Mouse (Mus musculus) liver, embryonic 16.5 days (tissue): ENCODE results near the gene Plpp3. TPM values are rescaled to one million over a fixed set of nuclear protein-coding genes. Genes with fewer than 3 reads are reported as not detected.

Source experiments
- ATAC-seq: fragments of 200-750 bp; cut with Nextera tagmentation; 2 replicates; pipeline ENCODE4 v1.8.0; 2017; ENCODE audit warnings: low read depth, mild to moderate bottlenecking, moderate number of reproducible peaks, moderate library complexity
- H3K27ac ChIP-seq: fragments of 300-500 bp; sonication (generic); 2 replicates; pipeline ENCODE4 v1.5.1; 2014; ENCODE audit warnings: mild to moderate bottlenecking, low read length
- H3K27me3 ChIP-seq: fragments of 300-500 bp; sonication (generic); 2 replicates; pipeline ENCODE4 v1.6.1; 2014; ENCODE audit warnings: low read depth, low read length, mixed read lengths; ENCODE audit not compliant: control insufficient read depth, insufficient read depth
- H3K36me3 ChIP-seq: fragments of 300-500 bp; sonication (generic); 2 replicates; pipeline ENCODE4 v1.6.1; 2014; ENCODE audit warnings: mild to moderate bottlenecking; ENCODE audit not compliant: control insufficient read depth, insufficient read depth
- H3K4me1 ChIP-seq: fragments of 300-500 bp; sonication (generic); 2 replicates; pipeline ENCODE4 v1.6.1; 2014; ENCODE audit warnings: low read depth, low read length, mixed read lengths; ENCODE audit not compliant: control insufficient read depth
- H3K4me2 ChIP-seq: fragments of 300-500 bp; sonication (generic); 2 replicates; pipeline ENCODE4 v1.6.1; 2014; ENCODE audit warnings: low read depth, low read length, mixed read lengths
- H3K4me3 ChIP-seq: fragments of 300-500 bp; sonication (generic); 2 replicates; pipeline ENCODE4 v1.5.1; 2014; ENCODE audit warnings: low read depth, mild to moderate bottlenecking, low read length
- H3K9ac ChIP-seq: fragments of 300-500 bp; sonication (generic); 2 replicates; pipeline ENCODE4 v1.6.1; 2014; ENCODE audit warnings: low read depth, low read length
- H3K9me3 ChIP-seq: fragments of 300-500 bp; sonication (generic); replicated peaks from 2 replicates; pipeline ENCODE4 v1.6.1; 2016; ENCODE audit warnings: low read length; ENCODE audit not compliant: control insufficient read depth
- WGBS: fragments of 180-500 bp; shearing (Covaris S2); extraction: QIAGEN DNeasy Blood & Tissue Kit; methylation state at CpG from one replicate; pipeline ENCODE4 v1.1.7; 2014; ENCODE audit not compliant: insufficient replicate concordance; 5-methylcytosine and 5-hydroxymethylcytosine counted together
- polyA plus RNA-seq: library from polyadenylated mRNA; unstranded; fragments of >200 nt; fragmentation: Nextera tagmentation; extraction: Ambion mirVana; gene quantifications from 2 replicates; pipeline ENCODE4 v1.2.1, GENCODE M21; 2015

Plpp3 gene
- polyA plus RNA-seq, 1 experiment from 2014 or later: 21.2 TPM

DNA sequence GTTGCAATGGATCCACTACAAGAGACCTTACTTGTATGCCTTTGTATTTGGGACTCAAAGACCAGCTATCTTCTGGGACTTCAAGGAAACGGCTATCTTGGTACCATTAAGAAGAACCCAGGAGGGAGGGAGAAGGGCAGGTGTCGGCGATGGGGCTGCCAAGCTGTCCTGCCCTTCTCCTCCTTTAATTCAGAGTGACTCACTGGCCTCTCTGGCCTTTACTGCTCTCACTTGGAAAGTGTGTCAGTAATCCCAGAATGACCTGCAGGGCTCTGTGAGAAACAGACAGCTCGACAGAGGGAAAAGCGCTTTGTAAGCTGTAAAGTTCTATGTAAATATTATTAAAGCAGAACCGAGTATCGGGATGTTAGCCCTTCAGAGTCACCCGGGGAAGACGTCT lies 46.9 kb downstream of the Plpp3 start:
- H3K4me1 ChIP-seq: no peaks in the 10 kb centered on the region
- no peak overlapping the region for H3K4me2 ChIP-seq
- H3K9me3 ChIP-seq: no peaks in the 10 kb centered on the region
- H3K4me3 ChIP-seq: no peak overlapping the region
- H3K36me3 ChIP-seq: no peaks in the 10 kb centered on the region
- WGBS: 49% methylated on average over 9 of the region's 9 CpGs
- no peak for ATAC-seq
- no peak overlapping the region for H3K27ac ChIP-seq
- H3K27me3 ChIP-seq: no peaks in the 10 kb centered on the region
- no peak overlapping the region for H3K9ac ChIP-seq

GRCm38 (mm10) chr4:105205045-105205851 lies 48.1 kb downstream of the Plpp3 start:
- no peak overlapping the region for H3K27ac ChIP-seq
- no peaks in the 10 kb centered on the region for H3K27me3 ChIP-seq
- H3K36me3 ChIP-seq: no peaks in the 10 kb centered on the region
- WGBS: 52% methylated on average over 15 of the region's 15 CpGs
- no peak for ATAC-seq
- no peak overlapping the region for H3K4me3 ChIP-seq
- H3K9ac ChIP-seq: no peak overlapping the region
- no peak overlapping the region for H3K4me2 ChIP-seq
- no peaks in the 10 kb centered on the region for H3K9me3 ChIP-seq
- H3K4me1 ChIP-seq: no peaks in the 10 kb centered on the region

DNA sequence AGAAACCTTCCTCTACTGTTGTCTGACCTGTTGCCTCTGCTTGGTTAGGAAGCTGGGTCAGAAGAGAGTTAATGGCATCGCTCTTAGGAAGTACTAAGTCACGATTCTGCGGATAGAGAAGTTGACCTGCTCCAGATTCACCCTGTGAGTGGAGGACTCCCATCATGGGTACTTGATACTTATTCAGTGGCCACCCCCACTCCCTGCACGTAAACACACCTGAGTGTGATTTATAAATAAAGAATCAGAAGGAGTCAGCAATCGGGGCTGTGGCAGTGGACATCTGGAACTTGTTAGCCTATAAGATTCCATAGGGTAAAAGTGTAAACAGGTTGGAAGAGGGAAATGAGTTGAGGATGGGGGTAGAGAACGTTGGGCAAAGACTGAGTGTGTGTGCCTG lies 49.0 kb downstream of the Plpp3 start:
- no peak overlapping the region for H3K9ac ChIP-seq
- no peaks in the 10 kb centered on the region for H3K4me1 ChIP-seq
- WGBS: 54% methylated on average over 6 of the region's 6 CpGs

GRCm38 (mm10) chr4:105206995-105207394 lies 49.8 kb downstream of the Plpp3 start:
- no peak for ATAC-seq
- Histone ChIP-seq H3K27me3 (no peaks in the 10 kb centered on the region), H3K4me1 (no peaks in the 10 kb centered on the region), H3K9me3 (no peaks in the 10 kb centered on the region), H3K4me3 (no peak overlapping the region), H3K27ac (no peak overlapping the region), H3K9ac (no peak overlapping the region), H3K36me3 (no peaks in the 10 kb centered on the region), H3K4me2 (no peak overlapping the region)
- 10% methylated on average over 8 of the region's 8 CpGs for WGBS

More for the DNA sequence above, 49.0 kb downstream of the Plpp3 start:
- ATAC-seq: no peak
- Histone ChIP-seq H3K4me2 (no peak overlapping the region), H3K9me3 (no peaks in the 10 kb centered on the region), H3K27ac (no peak overlapping the region), H3K4me3 (no peak overlapping the region), H3K27me3 (no peaks in the 10 kb centered on the region), H3K36me3 (no peaks in the 10 kb centered on the region)

DNA sequence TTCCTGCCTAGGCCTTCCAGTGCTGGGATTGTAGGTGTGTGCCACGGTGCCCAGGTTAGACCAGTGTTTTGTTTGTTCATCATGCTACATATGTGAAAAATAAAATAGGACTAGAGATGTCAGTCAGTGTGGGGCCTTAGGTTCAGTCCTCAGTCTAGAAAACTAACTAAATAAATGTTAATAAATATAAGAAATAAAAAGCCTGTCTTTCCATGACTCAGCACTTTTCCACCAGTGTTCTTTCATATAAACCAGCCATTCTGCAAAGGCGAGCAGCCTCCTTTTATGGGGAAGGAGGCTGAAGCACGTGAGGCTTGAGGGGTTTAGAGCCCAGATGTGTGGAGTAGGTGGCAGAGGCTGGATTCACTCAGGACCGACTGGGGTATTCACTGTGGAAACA lies 50.5 kb downstream of the Plpp3 start:
- no peak for ATAC-seq
- H3K27ac ChIP-seq: no peak overlapping the region

GRCm38 (mm10) chr4:105208977-105209376 lies 51.8 kb downstream of the Plpp3 start:
- H3K4me2 ChIP-seq: no peak overlapping the region
- H3K27me3 ChIP-seq: no peaks in the 10 kb centered on the region
- WGBS: 63% methylated on average over 5 of the region's 5 CpGs
- H3K4me3 ChIP-seq: no peak overlapping the region
- no peaks in the 10 kb centered on the region for H3K4me1 ChIP-seq
- no peak overlapping the region for H3K27ac ChIP-seq
- ATAC-seq: no peak
- no peaks in the 10 kb centered on the region for H3K9me3 ChIP-seq
- H3K9ac ChIP-seq: no peak overlapping the region
- no peaks in the 10 kb centered on the region for H3K36me3 ChIP-seq

More for the DNA sequence above, 50.5 kb downstream of the Plpp3 start:
- Histone ChIP-seq H3K9ac (no peak overlapping the region), H3K4me3 (no peak overlapping the region), H3K4me1 (no peaks in the 10 kb centered on the region), H3K4me2 (no peak overlapping the region), H3K27me3 (no peaks in the 10 kb centered on the region), H3K36me3 (no peaks in the 10 kb centered on the region), H3K9me3 (no peaks in the 10 kb centered on the region)
- WGBS: 62% methylated on average over 4 of the region's 4 CpGs

DNA sequence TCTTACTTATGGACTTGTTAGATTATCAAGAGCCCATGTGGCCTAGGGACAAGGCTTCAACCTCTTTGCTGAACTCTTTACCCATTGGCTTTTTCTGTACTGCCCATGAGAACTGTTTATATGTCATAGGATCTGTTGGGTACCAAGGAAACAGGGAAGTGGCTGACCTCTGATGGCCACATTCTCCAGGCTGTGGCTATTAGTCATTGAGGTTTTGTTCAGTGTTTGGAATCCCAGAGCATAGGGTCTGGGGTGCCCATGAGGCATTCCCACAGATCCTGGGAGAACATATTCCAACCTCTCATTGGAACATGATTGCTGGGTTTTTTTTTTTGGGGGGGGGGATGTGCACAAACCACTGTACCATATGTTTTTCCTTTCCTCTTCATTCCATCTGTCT lies 56.2 kb downstream of the Plpp3 start:
- Histone ChIP-seq H3K4me2 (no peak overlapping the region), H3K27ac (no peak overlapping the region), H3K9me3 (no peaks in the 10 kb centered on the region), H3K27me3 (no peaks in the 10 kb centered on the region), H3K4me3 (no peak overlapping the region), H3K36me3 (no peaks in the 10 kb centered on the region), H3K9ac (no peak overlapping the region), H3K4me1 (no peaks in the 10 kb centered on the region)
- no peak for ATAC-seq

- no peak for ATAC-seq
These were observed 57.3 kb downstream of the Plpp3 start for GRCm38 (mm10) chr4:105214438-105214837.

GRCm38 (mm10) chr4:105215726-105216410 lies 58.7 kb downstream of the Plpp3 start:
- Histone ChIP-seq H3K4me2 (no peak overlapping the region), H3K27me3 (no peaks in the 10 kb centered on the region), H3K27ac (peak overlapping the region; percentile 31; the same call in 1 of the 2 replicates), H3K36me3 (no peaks in the 10 kb centered on the region), H3K4me3 (no peak overlapping the region), H3K9ac (no peak overlapping the region), H3K4me1 (no peaks in the 10 kb centered on the region), H3K9me3 (no peaks in the 10 kb centered on the region)
- 44% methylated on average over 12 of the region's 12 CpGs for WGBS
- ATAC-seq: peak; percentile 79

More at GRCm38 (mm10) chr4:105214438-105214837, 57.3 kb downstream of the Plpp3 start:
- 70% methylated on average over 1 of the region's 1 CpGs for WGBS
- Histone ChIP-seq H3K4me1 (no peaks in the 10 kb centered on the region), H3K27me3 (no peaks in the 10 kb centered on the region), H3K27ac (no peak overlapping the region), H3K4me3 (no peak overlapping the region), H3K9me3 (no peaks in the 10 kb centered on the region), H3K9ac (no peak overlapping the region), H3K36me3 (no peaks in the 10 kb centered on the region), H3K4me2 (no peak overlapping the region)
